Mouse (Mus musculus): ENCODE measurements around the gene Tmem63c.

The Tmem63c gene

DNA sequence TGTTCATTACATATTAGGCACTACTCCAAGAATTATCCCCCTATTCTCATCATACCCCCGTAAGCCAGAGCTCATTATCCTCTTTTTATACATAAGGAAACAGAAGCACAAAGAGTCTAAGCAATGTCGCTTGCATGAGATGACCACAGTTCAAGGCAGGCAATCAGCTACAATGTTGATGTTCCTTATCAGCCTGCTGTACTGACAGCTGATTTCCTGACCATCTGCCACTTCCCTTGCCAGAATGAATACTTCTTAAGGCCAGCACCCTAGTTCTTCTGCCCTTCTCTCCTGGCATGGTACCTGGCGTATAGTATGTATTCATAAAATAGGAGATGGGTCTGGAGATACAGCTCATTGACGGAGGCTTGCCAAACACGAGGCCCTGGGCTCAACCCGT is 111.1 kb downstream of the Tmem63c start:
- no peak for DNase-seq (ENCODE audit: low spot score)

DNA sequence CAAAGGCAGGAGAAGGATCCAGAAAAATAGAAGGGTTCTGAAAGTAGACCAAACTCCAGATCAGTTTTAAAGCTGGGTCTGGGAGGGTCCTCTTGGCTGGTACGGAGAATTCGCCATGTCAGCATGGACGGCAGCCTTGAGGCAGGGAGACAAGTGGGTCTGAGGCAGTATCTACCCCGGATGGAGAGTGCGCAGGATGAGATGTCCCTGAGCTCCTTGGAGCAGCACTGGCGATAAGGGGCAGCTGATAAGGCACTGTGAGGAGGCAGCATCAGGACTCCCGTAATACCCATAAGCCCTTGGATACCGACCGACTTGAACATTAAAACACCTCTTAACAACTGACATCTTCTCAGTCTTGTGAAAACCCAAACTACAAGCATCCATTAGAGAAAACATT is 111.6 kb downstream of the Tmem63c start:
- no peak for DNase-seq (ENCODE audit: low spot score)

DNA sequence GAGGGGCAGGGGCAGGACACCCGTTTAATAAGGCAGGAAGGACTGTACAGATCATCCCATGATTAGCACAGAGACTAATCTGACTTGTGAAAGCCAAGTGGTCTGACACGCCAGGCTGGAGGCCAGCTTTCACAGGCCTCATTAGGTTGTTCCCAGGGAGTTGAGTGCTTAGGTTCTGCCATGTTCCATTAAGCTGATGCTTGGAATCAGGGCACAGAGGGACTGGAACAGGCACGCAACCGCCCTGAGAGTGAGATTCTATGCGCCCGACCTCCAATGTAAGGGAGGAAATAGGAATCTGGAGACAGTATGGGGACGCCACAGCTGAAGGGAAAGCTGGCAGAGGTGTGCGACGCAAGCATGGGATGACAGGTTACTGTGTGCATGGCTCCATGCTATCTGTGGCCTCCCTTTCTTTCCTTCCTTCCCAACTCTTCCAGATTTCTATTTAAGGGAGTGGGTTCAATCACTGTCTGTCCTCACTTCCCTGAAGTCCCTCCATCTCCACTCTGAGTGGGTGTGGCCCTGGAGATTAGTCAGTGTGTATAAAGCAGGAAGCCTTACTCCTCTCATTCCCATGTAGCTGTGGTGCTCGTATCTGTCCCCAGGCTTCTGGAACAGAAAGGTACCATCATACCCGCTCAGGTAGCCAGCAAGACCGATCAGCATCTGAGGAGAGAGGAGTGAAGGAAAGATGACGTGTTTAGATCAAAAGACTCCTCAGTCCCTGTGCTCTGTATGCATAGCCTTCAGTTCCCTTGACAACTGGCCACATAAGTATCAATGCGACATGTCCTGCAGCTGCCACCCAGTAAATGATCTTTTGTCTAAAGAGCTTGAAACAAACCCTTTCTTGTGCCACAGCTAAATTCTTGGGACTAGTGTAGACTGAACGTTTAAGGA is 116.5 kb downstream of the Tmem63c start:
- DNase-seq (ENCODE audit: low spot score), result no peak

DNA sequence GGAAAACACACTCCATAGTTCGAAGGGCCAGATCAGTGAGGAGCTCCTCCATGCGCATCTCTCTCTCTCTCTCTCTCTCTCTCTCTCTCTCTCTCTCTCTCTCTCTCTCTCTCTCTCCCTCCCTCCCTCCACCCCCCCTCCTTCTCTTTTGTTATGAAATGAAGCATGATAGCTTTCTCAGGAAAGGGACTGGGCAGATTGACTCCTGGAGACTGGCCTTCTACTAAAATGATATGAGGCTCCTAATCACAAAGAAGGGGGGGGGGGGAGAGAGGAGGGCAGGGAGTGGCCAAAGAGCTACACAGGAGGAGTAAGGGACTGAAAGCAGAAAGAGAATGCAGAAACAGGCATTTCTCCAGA is 117.2 kb downstream of the Tmem63c start:
- no peak for DNase-seq (ENCODE audit: low spot score)

DNA sequence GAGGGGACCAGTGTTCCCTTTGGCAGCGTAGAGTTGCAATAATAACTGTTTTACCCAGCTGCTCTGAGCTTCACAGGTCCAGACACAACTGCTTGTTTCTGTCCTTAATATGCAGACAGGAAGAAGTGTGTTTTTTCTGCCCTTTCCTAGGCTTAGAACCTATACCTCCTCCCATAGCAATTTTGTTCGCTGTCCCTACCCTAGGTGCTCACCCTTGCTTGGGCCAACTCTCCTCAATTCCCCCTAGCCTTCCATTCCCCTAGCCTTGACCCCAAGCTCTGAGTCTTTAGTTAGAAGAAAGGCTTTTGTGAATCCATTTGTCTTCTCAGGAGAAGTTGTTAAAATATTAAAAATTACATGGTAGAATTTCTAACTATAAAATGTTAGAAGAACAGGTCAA is 117.6 kb downstream of the Tmem63c start:
- no peak for DNase-seq (ENCODE audit: low spot score)

All from layer of hippocampus, adult 9-10 months (tissue).